Mouse (Mus musculus) hindbrain, embryonic 12.5 days (tissue): Measurements from ENCODE around the gene Itgb7. TPM values are rescaled to one million over a fixed set of nuclear protein-coding genes. Genes with fewer than 3 reads are reported as not detected.
"Not testable (repeated sequence)": the region's sequence is repeated elsewhere in the genome, so short reads cannot be mapped to it uniquely, and the experiment has no call there.

Experiments used
- ATAC-seq: fragments of 200-750 bp; cut with Nextera tagmentation; 2 replicates; pipeline ENCODE4 v1.8.0; 2017; ENCODE audit warnings: moderate TSS enrichment; ENCODE audit not compliant: low FRiP score
- H3K27ac ChIP-seq: fragments of 300-500 bp; sonication (generic); 2 replicates; pipeline ENCODE4 v1.5.1; 2016; ENCODE audit warnings: mild to moderate bottlenecking
- H3K27me3 ChIP-seq: fragments of 300-500 bp; sonication (generic); 2 replicates; pipeline ENCODE4 v1.6.1; 2016; ENCODE audit warnings: mild to moderate bottlenecking
- H3K36me3 ChIP-seq: fragments of 300-500 bp; sonication (generic); 2 replicates; pipeline ENCODE4 v1.6.1; 2016; ENCODE audit warnings: mild to moderate bottlenecking
- H3K4me1 ChIP-seq: fragments of 300-500 bp; sonication (generic); 2 replicates; pipeline ENCODE4 v1.6.1; 2016
- H3K4me2 ChIP-seq: fragments of 300-500 bp; sonication (generic); replicated peaks from 2 replicates; pipeline ENCODE4 v1.6.1; 2016; ENCODE audit warnings: mild to moderate bottlenecking
- H3K4me3 ChIP-seq: fragments of 300-500 bp; sonication (generic); 2 replicates; pipeline ENCODE4 v1.5.1; 2016; ENCODE audit warnings: mild to moderate bottlenecking
- H3K9ac ChIP-seq: fragments of 300-500 bp; sonication (generic); 2 replicates; pipeline ENCODE4 v1.6.1; 2016; ENCODE audit warnings: mild to moderate bottlenecking, moderate library complexity
- H3K9me3 ChIP-seq: fragments of 300-500 bp; sonication (generic); replicated peaks from 2 replicates; pipeline ENCODE4 v1.6.1; 2016; ENCODE audit warnings: mild to moderate bottlenecking
- WGBS: fragments of 180-500 bp; shearing (Covaris S2); methylation state at CpG from one replicate; pipeline ENCODE4 v1.1.7; 2016; 5-methylcytosine and 5-hydroxymethylcytosine counted together
- polyA plus RNA-seq: library from polyadenylated mRNA; unstranded; fragments of >200 nt; fragmentation: Nextera tagmentation; extraction: Ambion mirVana; gene quantifications from 2 replicates; pipeline ENCODE4 v1.2.1, GENCODE M21; 2016

Itgb7 gene
- polyA plus RNA-seq, 1 experiment from 2014 or later, result 2.2 TPM

DNA sequence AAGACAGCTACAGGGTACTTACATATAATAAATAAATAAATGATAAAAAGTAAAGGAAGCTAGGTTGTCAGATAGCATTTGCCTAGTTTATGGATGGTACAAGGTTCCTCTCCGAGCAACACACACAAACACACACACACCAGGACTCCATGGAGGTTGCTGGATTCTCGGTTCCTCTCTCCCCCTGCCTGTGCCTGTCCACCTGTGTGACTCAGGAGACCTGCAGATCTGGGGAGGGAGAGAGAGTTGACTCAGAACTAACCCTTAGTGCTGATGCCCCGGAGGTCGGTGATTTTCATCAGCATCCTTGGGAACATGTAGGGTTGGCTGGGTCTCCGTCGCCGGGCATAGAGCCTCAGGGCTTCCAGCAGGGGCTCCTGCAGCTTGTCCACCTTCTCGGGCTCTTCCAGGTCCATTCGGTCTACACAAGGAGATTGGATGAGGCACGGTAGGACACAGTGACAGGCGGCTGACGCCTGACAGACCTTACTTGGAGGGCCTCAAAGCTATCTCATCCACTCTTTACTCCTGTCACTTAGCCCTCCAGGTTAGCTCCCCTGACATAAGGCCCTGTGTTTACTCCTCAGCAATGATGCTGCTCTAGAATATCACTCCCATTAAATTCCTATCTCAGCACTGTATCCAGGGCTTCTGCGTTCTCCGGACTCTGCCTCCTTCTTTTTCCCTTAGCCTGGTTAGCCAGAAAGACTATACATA is 7.0 kb upstream of the Itgb7 start:
- Histone ChIP-seq H3K27me3 (peaks cover 39% of the 10 kb centered on the region), H3K9me3 (no peaks in the 10 kb centered on the region), H3K4me3 (no peak overlapping the region), H3K9ac (no peak overlapping the region), H3K36me3 (no peaks in the 10 kb centered on the region), H3K4me1 (peaks cover 18% of the 10 kb centered on the region), H3K27ac (no peak overlapping the region), H3K4me2 (no peak overlapping the region)
- WGBS, result 94% methylated on average over 14 of the region's 14 CpGs
- ATAC-seq, result peak; percentile 4; the same call in 1 of the 2 replicates

DNA sequence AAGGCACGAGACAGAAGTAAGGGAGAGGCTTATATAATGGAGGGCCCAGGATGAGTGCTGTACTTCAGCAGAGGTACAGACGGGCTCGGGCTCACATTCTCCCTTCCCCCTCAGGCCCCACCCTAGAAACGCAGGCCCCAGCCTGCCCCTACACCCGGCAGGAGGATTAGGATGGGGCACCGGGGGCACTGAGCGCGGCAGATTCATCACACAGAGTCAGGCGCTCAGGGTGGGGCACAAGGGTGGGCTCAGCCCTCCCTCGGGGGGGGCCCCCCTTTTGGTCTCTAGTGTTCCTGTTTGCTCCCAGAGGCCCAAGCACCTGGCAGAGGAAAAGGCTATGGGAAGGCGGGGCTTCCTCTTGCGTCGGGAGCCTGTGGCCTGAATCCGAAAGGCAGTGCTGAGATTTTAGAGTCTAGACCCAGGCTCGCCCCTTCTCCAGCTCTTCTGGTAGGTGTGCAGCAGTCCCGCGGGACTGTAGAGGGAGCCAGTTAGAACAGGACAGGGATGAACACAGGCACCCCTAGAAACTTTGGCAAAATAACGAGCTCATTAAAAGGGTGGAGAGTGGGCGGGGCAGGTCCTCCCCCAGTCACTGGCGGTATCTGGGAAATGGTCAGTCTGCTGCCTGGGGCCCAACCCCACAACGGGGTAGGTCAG is 3.8 kb upstream of the Itgb7 start:
- Histone ChIP-seq H3K4me2 (peak overlapping the region; percentile 15; the same call in 1 of the 2 replicates), H3K9ac (peak overlapping the region; percentile 35; the same call in 1 of the 2 replicates), H3K27ac (no peak overlapping the region), H3K9me3 (no peaks in the 10 kb centered on the region), H3K27me3 (peaks cover 12% of the 10 kb centered on the region; the same call in 1 of the 2 replicates), H3K36me3 (no peaks in the 10 kb centered on the region), H3K4me1 (peaks cover 11% of the 10 kb centered on the region), H3K4me3 (no peak overlapping the region)
- WGBS, result 36% methylated on average over 20 of the region's 21 CpGs
- 0 out of 2 replicates have a peak, but pooled peaks have one; percentile 19 for ATAC-seq

DNA sequence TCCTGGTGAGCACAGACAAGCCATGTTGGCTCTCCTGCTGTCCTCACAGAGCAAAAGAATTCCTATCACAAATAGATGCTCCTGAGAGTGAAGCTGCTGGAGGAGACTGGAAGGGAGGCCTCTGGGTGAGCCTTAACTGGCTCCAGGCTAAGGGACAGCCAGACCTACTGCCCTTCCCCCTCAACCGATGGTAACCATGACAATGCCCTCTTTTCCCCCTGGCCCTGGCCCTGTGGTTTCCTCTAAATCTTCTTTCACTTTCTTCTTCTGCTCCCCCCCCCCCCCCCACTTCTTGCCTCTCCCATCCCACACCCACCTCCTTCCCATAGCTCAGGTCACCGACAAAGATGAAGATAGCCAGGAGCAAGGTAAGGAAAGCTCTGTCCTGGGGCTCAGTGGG is 2.2 kb upstream of the Itgb7 start:
- Histone ChIP-seq H3K36me3 (no peaks in the 10 kb centered on the region), H3K9me3 (no peaks in the 10 kb centered on the region), H3K27ac (no peak overlapping the region), H3K4me2 (no peak overlapping the region), H3K4me1 (peaks cover 11% of the 10 kb centered on the region), H3K4me3 (no peak overlapping the region), H3K9ac (no peak overlapping the region), H3K27me3 (0 out of 2 replicates have a peak, but pooled peaks cover 5% of the 10 kb centered on the region)
- WGBS, result 23% methylated on average over 2 of the region's 2 CpGs
- no peak for ATAC-seq

DNA sequence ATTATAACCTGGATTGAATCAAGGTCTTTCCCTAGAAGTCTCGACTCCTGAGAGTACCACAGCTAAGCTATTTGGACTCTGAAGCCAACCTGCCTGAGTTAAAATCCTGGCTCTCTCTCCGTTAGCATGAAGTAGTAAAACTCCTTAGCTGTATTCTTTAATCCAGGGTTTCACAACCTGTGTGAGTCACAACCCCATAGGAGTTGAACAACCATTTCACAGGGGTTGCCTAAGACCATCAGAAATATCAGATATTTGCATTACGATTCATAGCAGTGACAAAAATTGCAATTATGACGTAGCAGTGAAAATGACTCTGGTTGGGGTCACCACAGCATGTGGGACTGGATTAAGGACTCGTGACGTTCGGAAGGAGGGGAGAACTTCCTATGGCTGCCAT is 1.0 kb upstream of the Itgb7 start:
- H3K9ac ChIP-seq, result no peak overlapping the region
- no peak overlapping the region for H3K27ac ChIP-seq
- ATAC-seq, result no peak
- no peaks in the 10 kb centered on the region for H3K9me3 ChIP-seq
- H3K4me1 ChIP-seq, result peaks cover 11% of the 10 kb centered on the region
- H3K27me3 ChIP-seq, result 0 out of 2 replicates have a peak, but pooled peaks cover 5% of the 10 kb centered on the region
- H3K36me3 ChIP-seq, result no peaks in the 10 kb centered on the region
- no peak overlapping the region for H3K4me2 ChIP-seq
- WGBS, result 84% methylated on average over 7 of the region's 7 CpGs
- H3K4me3 ChIP-seq, result no peak overlapping the region

DNA sequence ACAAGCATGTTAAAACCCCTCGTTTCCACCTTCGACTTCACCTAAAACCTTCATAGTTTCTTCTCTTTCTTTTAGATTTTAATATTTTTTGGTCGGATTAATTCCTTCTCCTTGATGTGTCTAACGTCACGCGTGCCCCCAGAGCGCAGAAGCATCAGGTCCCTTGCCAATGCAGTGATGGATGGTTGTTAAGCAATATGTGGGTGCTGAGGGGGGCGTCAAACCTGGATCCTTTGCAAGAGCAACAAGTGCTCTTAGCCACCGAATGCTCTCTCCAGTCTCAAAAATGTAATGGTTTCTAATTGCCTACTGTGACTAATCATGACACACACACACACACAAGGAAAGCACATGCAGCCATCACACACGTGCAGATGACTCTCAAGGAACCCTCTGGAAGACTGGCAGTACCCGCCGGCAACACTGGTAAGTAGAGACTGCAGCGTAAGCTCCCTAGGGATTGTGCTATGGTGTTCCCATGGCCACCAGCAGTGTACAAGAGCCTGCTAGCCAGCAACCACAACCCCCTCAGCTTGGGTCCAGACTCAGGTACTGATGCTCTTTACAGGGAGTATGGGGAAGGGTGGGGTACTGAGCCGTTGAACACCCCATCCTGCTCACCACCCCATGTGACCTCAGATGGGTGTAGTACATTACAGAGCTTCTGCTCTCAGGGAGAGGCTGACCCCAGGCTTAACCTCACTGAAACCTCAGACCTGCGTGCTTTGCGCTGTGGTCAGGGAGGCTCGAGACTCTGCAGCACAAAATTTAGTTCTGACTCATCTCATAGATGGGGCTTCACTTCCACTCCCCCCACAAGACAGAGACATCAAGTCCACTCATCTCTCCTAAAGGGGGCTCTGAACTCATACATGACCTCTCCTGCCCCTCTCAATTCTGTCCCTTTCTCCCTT is 1.1 kb downstream of the Itgb7 start:
- Histone ChIP-seq H3K9ac (no peak overlapping the region), H3K4me1 (peaks cover 10% of the 10 kb centered on the region), H3K27ac (no peak overlapping the region), H3K4me2 (no peak overlapping the region), H3K27me3 (0 out of 2 replicates have a peak, but pooled peaks cover 9% of the 10 kb centered on the region), H3K9me3 (no peaks in the 10 kb centered on the region), H3K36me3 (no peaks in the 10 kb centered on the region), H3K4me3 (no peak overlapping the region)
- no peak for ATAC-seq
- WGBS, result 80% methylated on average over 17 of the region's 17 CpGs

DNA sequence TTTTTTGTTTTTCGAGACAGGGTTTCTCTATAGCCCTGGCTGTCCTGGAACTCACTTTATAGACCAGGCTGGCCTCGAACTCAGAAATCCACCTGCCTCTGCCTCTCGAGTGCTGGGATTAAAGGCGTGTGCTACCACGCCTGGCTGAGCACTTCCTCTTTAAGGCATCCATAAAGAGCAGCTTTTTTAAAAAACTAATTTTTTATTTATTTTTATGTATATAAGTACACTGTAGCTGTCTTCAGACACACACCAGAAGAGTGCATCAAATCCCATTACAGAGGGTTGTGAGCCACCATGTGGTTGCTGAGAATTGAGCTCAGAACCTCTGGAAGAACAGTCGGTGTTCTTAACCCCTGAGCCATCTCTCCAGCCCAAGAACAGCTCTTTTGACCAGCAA is 6.1 kb downstream of the Itgb7 start:
- not testable (repeated sequence) for H3K4me2 ChIP-seq, H3K27ac ChIP-seq, H3K9ac ChIP-seq, H3K9me3 ChIP-seq, H3K36me3 ChIP-seq, H3K4me3 ChIP-seq, ATAC-seq
- 75% methylated on average over 6 of the region's 6 CpGs for WGBS
- Histone ChIP-seq H3K27me3 (peaks cover 37% of the 10 kb centered on the region), H3K4me1 (peaks cover 13% of the 10 kb centered on the region)

DNA sequence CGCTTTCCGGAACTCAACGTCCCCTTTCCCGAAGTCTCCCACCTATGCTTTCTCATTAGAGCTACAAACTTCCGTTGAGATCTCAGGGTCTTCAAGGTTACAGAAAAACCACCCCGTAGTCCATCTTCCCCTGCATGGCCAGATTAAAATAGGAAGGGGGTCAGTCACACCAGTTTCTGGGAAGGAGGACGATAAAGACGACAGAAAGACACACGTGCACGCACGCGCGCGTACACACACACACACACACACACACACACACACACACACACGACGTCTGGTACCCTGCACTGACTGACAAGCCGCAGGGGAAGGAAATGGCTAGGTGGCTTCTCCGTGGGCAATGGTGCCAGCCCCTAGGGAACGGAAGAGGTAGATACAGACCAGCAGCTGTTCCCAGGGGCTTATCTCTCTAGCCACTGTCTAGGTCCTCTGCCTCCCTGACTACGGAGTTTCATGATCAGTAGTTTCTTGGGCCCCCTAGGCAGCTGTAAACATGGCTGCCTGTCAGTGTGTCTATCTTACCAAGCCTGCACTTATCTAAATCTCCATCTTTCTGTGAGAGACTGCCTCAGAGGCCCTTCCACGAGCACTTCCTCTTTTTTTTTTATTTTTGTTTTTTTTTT is 6.6 kb downstream of the Itgb7 start:
- H3K27ac ChIP-seq, result no peak overlapping the region
- peak overlapping the region; percentile 40 for H3K4me3 ChIP-seq
- H3K9me3 ChIP-seq, result no peaks in the 10 kb centered on the region
- ATAC-seq, result no peak
- H3K9ac ChIP-seq, result 0 out of 2 replicates have a peak overlapping the region, but pooled peaks have one; percentile 57
- 16% methylated on average over 21 of the region's 21 CpGs for WGBS
- peaks cover 37% of the 10 kb centered on the region for H3K27me3 ChIP-seq
- H3K36me3 ChIP-seq, result no peaks in the 10 kb centered on the region
- peaks cover 13% of the 10 kb centered on the region for H3K4me1 ChIP-seq
- peak overlapping the region; percentile 82 for H3K4me2 ChIP-seq

DNA sequence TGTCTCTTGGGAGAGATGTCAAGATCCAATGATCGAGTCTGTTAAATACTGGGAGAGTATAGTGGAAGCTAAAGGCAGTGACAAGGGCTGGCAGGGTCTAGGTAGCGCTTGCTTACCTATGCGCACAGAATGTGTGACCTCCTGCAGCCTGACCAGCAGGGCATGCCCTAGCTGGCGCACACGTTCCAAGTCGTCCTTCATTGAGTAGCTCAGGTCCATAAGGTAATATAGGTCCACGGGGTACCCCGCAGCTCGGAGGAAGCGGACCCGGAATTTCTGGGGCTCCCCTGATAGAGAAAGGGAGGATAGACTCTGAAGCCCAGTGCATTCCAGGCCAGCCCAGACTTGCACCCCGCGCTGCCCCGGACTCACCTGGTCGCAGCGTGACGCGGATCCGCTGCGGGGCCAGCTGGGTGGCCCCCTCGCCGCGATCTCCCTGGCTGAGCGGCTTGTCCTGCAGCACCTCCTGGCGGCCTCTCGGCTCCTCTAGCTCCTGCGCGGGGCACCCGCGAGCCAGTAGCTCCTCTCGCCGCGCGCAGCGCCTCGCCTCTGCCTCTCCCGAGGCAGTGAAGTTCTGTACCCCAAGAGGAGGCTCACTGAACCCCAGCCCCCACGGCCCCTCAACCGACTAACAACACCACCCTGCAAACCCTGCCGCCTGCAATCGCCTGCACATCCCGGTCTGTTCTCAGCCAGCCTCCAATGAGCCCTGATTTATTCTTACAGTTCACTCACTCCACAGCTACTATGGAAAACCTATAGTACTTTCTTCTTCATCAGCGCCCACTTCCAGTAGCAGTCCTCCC is 7.4 kb downstream of the Itgb7 start:
- Histone ChIP-seq H3K27ac (no peak overlapping the region), H3K4me2 (peak overlapping the region; percentile 82), H3K36me3 (no peaks in the 10 kb centered on the region), H3K9ac (peak overlapping the region; percentile 57), H3K27me3 (peaks cover 37% of the 10 kb centered on the region), H3K9me3 (no peaks in the 10 kb centered on the region), H3K4me3 (peak overlapping the region; percentile 40), H3K4me1 (peaks cover 13% of the 10 kb centered on the region)
- WGBS, result 4% methylated on average over 43 of the region's 43 CpGs
- ATAC-seq, result peak; percentile 80

DNA sequence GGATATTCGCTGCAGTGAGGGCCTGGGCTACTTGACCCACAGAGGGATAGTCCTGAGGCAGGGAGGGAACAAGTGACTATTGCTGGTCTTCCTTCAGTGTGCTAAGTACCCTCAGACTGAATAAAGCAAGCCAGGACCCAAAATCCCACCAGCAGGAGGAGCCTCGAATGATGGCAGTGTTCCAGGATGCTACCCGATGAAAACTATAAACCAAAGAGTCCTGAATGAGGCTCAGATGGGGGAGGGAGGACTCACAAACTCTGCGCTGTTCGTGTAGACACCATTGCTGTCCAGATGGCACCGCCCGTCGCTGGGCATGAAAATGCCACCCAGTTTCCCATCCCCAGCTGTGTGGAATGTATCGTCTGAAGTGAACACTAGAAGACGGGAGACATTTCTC is 9.4 kb downstream of the Itgb7 start:
- no peaks in the 10 kb centered on the region for H3K9me3 ChIP-seq
- H3K27me3 ChIP-seq, result peaks cover 37% of the 10 kb centered on the region
- H3K9ac ChIP-seq, result no peak overlapping the region
- no peaks in the 10 kb centered on the region for H3K36me3 ChIP-seq
- WGBS, result 67% methylated on average over 10 of the region's 10 CpGs
- no peak for ATAC-seq
- peaks cover 13% of the 10 kb centered on the region for H3K4me1 ChIP-seq
- H3K4me2 ChIP-seq, result no peak overlapping the region
- no peak overlapping the region for H3K4me3 ChIP-seq
- no peak overlapping the region for H3K27ac ChIP-seq

DNA sequence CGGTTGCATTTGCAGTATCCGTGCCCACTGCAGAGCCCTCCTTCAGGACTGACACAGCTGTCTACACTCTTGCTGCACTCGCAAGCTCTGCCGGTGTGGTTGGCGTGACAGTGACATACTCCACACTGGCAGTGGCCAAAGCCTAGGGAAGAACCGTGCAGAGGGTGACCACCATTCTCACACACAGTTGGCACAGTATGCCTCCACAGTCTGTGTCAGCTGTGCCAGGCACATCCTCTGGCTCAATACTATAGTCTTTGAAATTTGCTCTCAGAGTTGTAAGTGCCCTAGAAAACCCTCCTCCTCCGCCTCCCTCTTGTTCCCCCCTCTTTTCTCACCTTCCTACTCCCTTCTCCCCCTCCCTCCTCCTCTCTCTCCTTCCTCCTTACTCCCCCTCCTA is 14.4 kb downstream of the Itgb7 start:
- Histone ChIP-seq H3K4me2 (no peak overlapping the region), H3K36me3 (peaks cover 43% of the 10 kb centered on the region), H3K9ac (no peak overlapping the region), H3K4me3 (no peak overlapping the region), H3K27ac (no peak overlapping the region), H3K27me3 (peaks cover 2% of the 10 kb centered on the region), H3K9me3 (no peaks in the 10 kb centered on the region), H3K4me1 (no peaks in the 10 kb centered on the region)
- no peak for ATAC-seq
- WGBS, result 92% methylated on average over 7 of the region's 7 CpGs
